Mouse (Mus musculus) forebrain, postnatal 0 days (tissue): Measurements from ENCODE around the gene Cdca8. TPM values are rescaled to one million over a fixed set of nuclear protein-coding genes. Genes with fewer than 3 reads are reported as not detected.
"Not testable (repeated sequence)": the region's sequence is repeated elsewhere in the genome, so short reads cannot be mapped to it uniquely, and the experiment has no call there.

ENCODE experiments used
- ATAC-seq: fragments of 200-750 bp; cut with Nextera tagmentation; 2 replicates; pipeline ENCODE4 v1.8.0; 2017; ENCODE audit warnings: mild to moderate bottlenecking, moderate library complexity
- DNase-seq: peaks from one replicate; pipeline ENCODE4 v3.0.0-alpha.2; 2015
- H3K27ac ChIP-seq: fragments of 300-500 bp; sonication (generic); 2 replicates; pipeline ENCODE4 v1.5.1; 2014; ENCODE audit warnings: low read depth, mild to moderate bottlenecking, antibody characterized with exemption, low read length, moderate library complexity, mixed read lengths
- H3K27me3 ChIP-seq: fragments of 300-500 bp; sonication (generic); 2 replicates; pipeline ENCODE4 v1.6.1; 2014; ENCODE audit warnings: mild to moderate bottlenecking, low read length, mixed read lengths; ENCODE audit not compliant: insufficient read depth
- H3K36me3 ChIP-seq: fragments of 300-500 bp; sonication (generic); 2 replicates; pipeline ENCODE4 v1.6.1; 2014; ENCODE audit warnings: mild to moderate bottlenecking, moderate library complexity; ENCODE audit not compliant: insufficient read depth
- H3K4me1 ChIP-seq: fragments of 300-500 bp; sonication (generic); 2 replicates; pipeline ENCODE4 v1.6.1; 2014; ENCODE audit warnings: antibody characterized with exemption; ENCODE audit not compliant: insufficient read depth
- H3K4me2 ChIP-seq: fragments of 300-500 bp; sonication (generic); 2 replicates; pipeline ENCODE4 v1.6.1; 2014; ENCODE audit warnings: low read depth, mild to moderate bottlenecking, moderate library complexity
- H3K4me3 ChIP-seq: fragments of 300-500 bp; sonication (generic); 2 replicates; pipeline ENCODE4 v1.5.1; 2014; ENCODE audit warnings: low read depth, low read length, mixed read lengths
- H3K9ac ChIP-seq: fragments of 300-500 bp; sonication (generic); 2 replicates; pipeline ENCODE4 v1.6.1; 2014; ENCODE audit warnings: mild to moderate bottlenecking
- H3K9me3 ChIP-seq: fragments of 300-500 bp; sonication (generic); 2 replicates; pipeline ENCODE4 v1.6.1; 2016; ENCODE audit warnings: low read length
- CTCF ChIP-seq: sonication (generic); IDR thresholded peaks from 2 replicates; pipeline ENCODE4 v1.5.1; 2016; ENCODE audit warnings: antibody characterized with exemption, control low read depth, low read depth
- WGBS: fragments of 180-500 bp; shearing (Covaris S2); extraction: QIAGEN DNeasy Blood & Tissue Kit; methylation state at CpG from one replicate; pipeline ENCODE4 v1.1.7; 2014; 5-methylcytosine and 5-hydroxymethylcytosine counted together
- polyA plus RNA-seq: library from polyadenylated mRNA; unstranded; fragments of >200 nt; fragmentation: Nextera tagmentation; extraction: Ambion mirVana; gene quantifications from 2 replicates; pipeline ENCODE4 v1.2.1, GENCODE M21; 2015
- total RNA-seq: library from RNA; depleted of rRNA; stranded (reverse); fragments of >200 nt; gene quantifications from 2 replicates; pipeline ENCODE4 v1.2.3, GENCODE M21; 2014; rRNA removed

Gene Cdca8
- total RNA-seq, result 7.3 and 10.1 TPM in 2 replicates
- polyA plus RNA-seq, result 16.8 and 21.2 TPM in 2 replicates

DNA sequence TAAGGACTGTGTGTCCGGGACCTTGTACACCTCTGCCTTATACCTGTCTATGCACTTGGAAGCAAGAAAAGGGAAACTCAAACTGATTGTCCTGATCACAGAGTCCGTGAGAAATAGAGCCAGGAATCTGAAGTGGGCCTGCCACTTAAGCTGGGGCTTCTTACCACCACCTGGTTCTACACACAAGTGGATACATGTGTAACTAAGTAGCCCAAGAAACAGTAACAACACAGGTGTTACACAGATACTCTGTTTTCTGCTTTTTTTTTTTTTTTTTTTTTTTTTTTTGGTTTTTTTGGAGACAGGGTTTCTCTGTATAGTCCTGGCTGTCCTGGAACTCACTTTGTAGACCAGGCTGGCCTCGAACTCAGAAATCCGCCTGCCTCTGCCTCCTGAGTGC, at the start of gene Cdca8:
TSS of gene Cdca8 (minus strand) at position 101 of the 400 bp plus-strand sequence.
- not testable (repeated sequence) for H3K27ac ChIP-seq, H3K9me3 ChIP-seq, H3K4me3 ChIP-seq, H3K4me1 ChIP-seq, H3K9ac ChIP-seq, DNase-seq, H3K4me2 ChIP-seq, H3K27me3 ChIP-seq, ATAC-seq
- WGBS, result 93% methylated on average over 4 of the region's 4 CpGs
- peaks cover 26% of the 10 kb centered on the region for H3K36me3 ChIP-seq

DNA sequence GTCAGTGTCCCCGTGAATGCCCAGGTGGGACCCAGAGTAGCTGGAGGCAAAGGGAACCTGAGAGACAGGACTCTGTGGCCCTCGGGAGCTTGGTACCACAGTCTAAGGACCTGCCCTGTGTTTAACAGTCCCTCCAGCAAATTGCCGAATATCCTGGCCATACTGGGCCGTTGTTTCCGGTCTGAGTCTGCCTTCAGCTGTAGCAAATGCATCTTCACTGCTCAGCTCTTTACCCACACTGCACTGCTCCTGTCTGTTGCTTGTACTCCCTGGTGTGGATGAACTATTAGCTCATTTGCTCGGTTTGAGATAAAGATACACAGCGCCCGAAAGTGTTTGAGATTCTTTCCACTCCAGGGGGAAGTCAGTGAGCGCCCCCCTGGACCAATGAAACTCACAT, 49.3 kb upstream of the Cdca8 start:
- Histone ChIP-seq H3K4me2 (no peak overlapping the region), H3K36me3 (no peaks in the 10 kb centered on the region), H3K27me3 (peaks cover 69% of the 10 kb centered on the region), H3K9ac (no peak overlapping the region), H3K27ac (no peak overlapping the region), H3K4me1 (no peaks in the 10 kb centered on the region; the same call in 1 of the 2 replicates), H3K9me3 (no peaks in the 10 kb centered on the region), H3K4me3 (no peak overlapping the region)
- no peak for TF ChIP-seq CTCF
- ATAC-seq, result no peak
- 23% methylated on average over 9 of the region's 9 CpGs for WGBS
- no peak for DNase-seq

DNA sequence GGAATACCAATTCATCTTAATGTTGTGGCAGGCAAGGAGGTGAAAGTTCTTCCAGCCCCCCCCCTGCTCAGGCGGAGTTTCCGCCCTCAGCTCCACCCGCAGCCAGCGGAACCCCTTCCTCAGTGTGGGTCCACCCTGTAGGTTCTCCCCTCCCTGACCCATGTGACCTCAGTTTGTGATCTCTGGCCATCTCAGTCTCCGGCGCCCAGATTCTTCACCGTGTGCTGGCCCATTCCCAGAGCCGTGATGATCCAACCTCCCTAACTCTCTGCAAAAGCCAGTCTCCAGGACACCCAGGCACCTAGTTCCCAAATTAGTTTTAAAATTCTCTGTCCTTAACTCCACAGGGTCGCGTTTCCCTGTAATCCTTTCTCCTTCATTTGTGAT, 48.6 kb upstream of the Cdca8 start:
- Histone ChIP-seq H3K4me3 (no peak overlapping the region), H3K36me3 (no peaks in the 10 kb centered on the region), H3K4me1 (no peaks in the 10 kb centered on the region; the same call in 1 of the 2 replicates), H3K4me2 (no peak overlapping the region; the same call in 1 of the 2 replicates), H3K27me3 (peaks cover 72% of the 10 kb centered on the region), H3K27ac (no peak overlapping the region), H3K9me3 (no peaks in the 10 kb centered on the region), H3K9ac (no peak overlapping the region)
- ATAC-seq (no peak), DNase-seq (no peak)
- WGBS, result 10% methylated on average over 10 of the region's 10 CpGs
- TF ChIP-seq CTCF, result no peak

DNA sequence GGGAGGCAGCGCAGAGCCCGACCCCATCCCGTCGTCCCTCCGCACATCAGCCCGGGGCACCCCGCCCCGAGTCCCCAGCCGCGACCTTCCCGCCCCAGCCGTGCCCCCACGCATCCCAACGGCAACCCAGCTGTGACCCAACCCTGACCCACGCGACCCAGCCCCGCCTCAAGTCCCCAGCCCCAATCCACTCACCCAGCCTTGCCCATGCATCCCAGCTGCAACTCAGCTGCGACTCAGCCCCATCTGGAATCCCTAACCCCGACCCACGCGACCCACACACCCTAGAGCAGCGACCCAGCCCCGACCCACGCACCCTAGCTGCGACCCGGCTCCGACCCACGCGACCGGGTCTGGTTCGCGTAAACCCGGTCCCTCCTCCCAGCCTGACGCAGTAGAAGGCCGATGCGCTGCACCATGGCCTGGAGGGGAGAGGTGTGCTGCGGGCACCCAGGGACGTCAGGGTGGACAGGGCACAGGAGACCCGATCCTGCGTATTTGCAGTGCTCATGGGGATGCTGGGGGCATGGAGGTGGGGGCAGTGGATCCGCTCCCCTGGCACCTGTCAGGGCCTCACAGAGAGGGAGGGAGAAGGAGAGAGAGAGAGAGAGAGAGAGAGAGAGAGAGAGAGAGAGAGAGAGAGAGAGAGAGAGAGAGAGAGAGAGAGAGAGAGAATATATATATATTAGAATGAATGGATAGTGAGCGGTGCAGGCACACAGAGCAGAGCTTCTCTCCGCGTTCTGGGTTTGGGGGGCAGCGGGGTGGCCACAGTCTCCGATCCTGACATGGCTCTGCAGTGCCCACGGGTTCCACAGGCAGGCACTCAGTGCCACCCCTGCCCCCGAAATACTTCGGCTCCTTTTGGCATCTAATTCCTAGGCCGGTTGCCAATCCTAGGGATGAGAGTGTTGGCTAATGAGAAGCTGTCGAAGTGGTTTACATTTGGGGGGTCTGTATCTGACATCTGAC, 47.9 kb upstream of the Cdca8 start:
- no peak overlapping the region for H3K9ac ChIP-seq
- H3K9me3 ChIP-seq, result no peaks in the 10 kb centered on the region
- no peak overlapping the region for H3K27ac ChIP-seq
- DNase-seq (no peak), ATAC-seq (peak; percentile 6; the same call in 1 of the 2 replicates)
- 6% methylated on average over 41 of the region's 51 CpGs for WGBS
- peak overlapping the region; percentile 45 for H3K4me2 ChIP-seq
- H3K4me1 ChIP-seq, result no peaks in the 10 kb centered on the region; the same call in 1 of the 2 replicates
- H3K4me3 ChIP-seq, result peak overlapping the region; percentile 28
- TF ChIP-seq CTCF, result no peak
- no peaks in the 10 kb centered on the region for H3K36me3 ChIP-seq
- H3K27me3 ChIP-seq, result peaks cover 72% of the 10 kb centered on the region

DNA sequence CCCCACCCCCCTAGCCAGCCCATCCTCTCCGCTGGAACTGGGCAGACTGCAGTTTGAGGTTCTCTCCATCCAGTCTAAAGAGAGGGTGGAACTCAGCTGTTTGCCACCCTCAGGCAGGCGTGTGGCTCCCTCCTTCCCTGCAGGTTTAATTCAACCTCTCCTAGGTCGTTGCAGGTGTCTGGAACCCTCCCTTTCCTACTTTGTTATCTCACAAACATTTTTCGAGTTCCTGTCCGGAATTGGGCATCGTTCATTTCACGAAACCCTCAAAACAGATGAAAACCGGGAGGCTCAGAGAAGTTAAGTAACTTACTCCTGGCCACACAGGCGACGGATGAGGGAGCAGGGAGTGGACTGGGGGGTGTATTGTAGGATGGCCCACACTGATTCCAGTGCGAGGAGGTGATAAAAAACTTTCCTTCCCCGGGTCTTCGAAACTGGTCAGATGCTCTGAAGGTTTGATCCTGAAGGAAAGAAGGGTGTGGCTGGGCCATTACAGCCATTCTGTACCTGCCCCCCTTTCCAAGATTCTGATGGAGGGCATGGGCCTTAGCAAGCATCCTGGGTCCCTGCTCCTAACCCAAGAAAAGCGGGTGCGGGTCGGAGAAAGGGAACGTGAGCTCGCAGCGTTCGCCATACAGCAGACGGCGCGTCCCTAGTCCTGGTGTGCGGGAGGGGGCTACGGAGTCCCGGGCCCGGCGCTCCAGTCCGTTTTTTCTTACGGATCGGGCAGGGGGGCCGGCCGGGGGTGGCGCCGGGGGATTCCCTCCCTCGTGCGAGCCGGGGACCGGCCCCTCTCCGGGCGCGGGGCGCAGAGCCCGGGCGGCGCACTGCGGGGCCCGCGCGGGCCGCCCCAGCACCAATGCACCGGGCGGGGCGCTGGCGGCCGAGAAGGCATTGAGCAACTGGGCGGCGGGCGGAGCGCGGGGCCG, 46.8 kb upstream of the Cdca8 start, which contains the start of gene Rspo1:
TSS of gene Rspo1 (plus strand) at position 760 of the 932 bp plus-strand sequence.
- Histone ChIP-seq H3K27me3 (peaks cover 72% of the 10 kb centered on the region), H3K27ac (no peak within 1 kb of the TSS), H3K4me1 (no peaks in the 10 kb centered on the region; the same call in 1 of the 2 replicates), H3K4me2 (peak within 1 kb of the TSS; percentile 45), H3K9me3 (no peaks in the 10 kb centered on the region), H3K36me3 (no peaks in the 10 kb centered on the region), H3K4me3 (peak within 1 kb of the TSS; percentile 28), H3K9ac (no peak within 1 kb of the TSS)
- no peak for DNase-seq
- ATAC-seq, result 0 out of 2 replicates have a peak, but pooled peaks have one; percentile 11
- no peak for TF ChIP-seq CTCF
- 1% methylated on average over 59 of the region's 62 CpGs for WGBS

DNA sequence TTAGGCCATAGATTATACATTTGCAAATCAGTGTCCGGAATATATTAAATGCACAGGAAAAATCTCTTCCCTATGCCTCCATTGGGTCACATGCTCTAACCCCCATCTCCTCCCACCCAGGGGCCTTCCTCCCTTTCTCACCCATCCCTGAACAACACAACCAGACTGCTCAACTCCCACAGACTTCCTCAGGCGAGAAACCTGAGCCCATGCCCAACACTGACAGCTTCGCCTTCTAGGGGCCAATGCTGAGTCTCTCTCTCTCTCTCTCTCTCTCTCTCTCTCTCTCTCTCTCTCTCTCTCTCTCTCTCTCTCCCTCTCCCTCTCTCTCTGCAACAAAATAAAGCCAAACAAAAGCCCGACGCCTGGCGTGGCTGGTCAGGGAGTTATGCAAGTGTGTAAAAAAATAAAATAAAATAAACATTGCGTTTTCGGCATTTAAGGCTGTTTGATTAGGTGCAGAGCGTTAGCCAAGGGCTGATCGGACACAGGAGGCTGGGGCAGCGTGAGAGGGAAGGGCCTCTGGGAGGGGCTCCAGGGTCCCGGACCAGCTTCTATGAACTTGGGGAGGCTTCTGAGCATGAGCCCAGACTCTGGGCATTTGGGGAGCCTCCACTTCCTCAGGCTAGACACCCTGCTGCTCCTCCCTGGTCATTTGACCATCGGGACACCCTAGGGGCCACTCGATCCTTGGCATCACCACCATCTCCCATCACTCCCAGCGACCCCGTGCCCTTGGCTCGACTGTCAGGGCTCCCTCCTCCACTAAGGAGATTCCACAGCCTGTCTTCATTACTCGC, 46.0 kb upstream of the Cdca8 start:
- 12% methylated on average over 18 of the region's 18 CpGs for WGBS
- DNase-seq, result no peak
- H3K9ac ChIP-seq, result no peak overlapping the region
- ATAC-seq, result no peak
- H3K4me3 ChIP-seq, result no peak overlapping the region
- no peak for TF ChIP-seq CTCF
- no peaks in the 10 kb centered on the region for H3K36me3 ChIP-seq
- no peak overlapping the region for H3K27ac ChIP-seq
- no peaks in the 10 kb centered on the region; the same call in 1 of the 2 replicates for H3K4me1 ChIP-seq
- no peak overlapping the region for H3K4me2 ChIP-seq
- peaks cover 66% of the 10 kb centered on the region for H3K27me3 ChIP-seq
- H3K9me3 ChIP-seq, result no peaks in the 10 kb centered on the region
